Mouse (Mus musculus): Measurements from ENCODE around the gene Gabpb2. TPM values are rescaled to one million over a fixed set of nuclear protein-coding genes. Genes with fewer than 3 reads are reported as not detected.
"Not testable (repeated sequence)": the region's sequence is repeated elsewhere in the genome, so short reads cannot be mapped to it uniquely, and the experiment has no call there.

Gabpb2 gene
- polyA plus RNA-seq, 1 experiment: 30.6 TPM

GRCm38 (mm10) chr3:95140795-95141194 lies 76.9 kb downstream of the Gabpb2 start:
- Histone ChIP-seq H3K27me3 (ENCODE audit: control insufficient read depth, insufficient read depth, low read length) (no peaks in the 10 kb centered on the region), H3K27ac (ENCODE audit: insufficient read depth, low read length) (no peak overlapping the region), H3K4me3 (replicated peaks; ENCODE audit: insufficient read depth, low read depth, low read length) (no peak overlapping the region), H3K4me1 (ENCODE audit: control insufficient read depth, insufficient read depth, low read length) (no peaks in the 10 kb centered on the region; the same call in 1 of the 2 replicates)
- DNase-seq: no peak
- WGBS: 93% methylated on average over 6 of the region's 6 CpGs
- TF ChIP-seq CTCF (IDR thresholded peaks at IDR 0.05; ENCODE audit: borderline replicate concordance, insufficient read depth, low read depth, low read length) (no peak), POLR2A (IDR thresholded peaks at IDR 0.05; ENCODE audit: borderline replicate concordance, insufficient read depth, low read length) (no peak)

- no peak for DNase-seq
- Histone ChIP-seq H3K4me1 (ENCODE audit: control insufficient read depth, insufficient read depth, low read length) (peaks cover 2% of the 10 kb centered on the region; the same call in 1 of the 2 replicates), H3K4me3 (replicated peaks; ENCODE audit: insufficient read depth, low read depth, low read length) (no peak overlapping the region), H3K27me3 (ENCODE audit: control insufficient read depth, insufficient read depth, low read length) (no peaks in the 10 kb centered on the region), H3K27ac (ENCODE audit: insufficient read depth, low read length) (no peak overlapping the region)
- no peak for TF ChIP-seq CTCF (IDR thresholded peaks at IDR 0.05; ENCODE audit: borderline replicate concordance, insufficient read depth, low read depth, low read length)
- no peak for TF ChIP-seq POLR2A (IDR thresholded peaks at IDR 0.05; ENCODE audit: borderline replicate concordance, insufficient read depth, low read length)
- 63% methylated on average over 18 of the region's 18 CpGs for WGBS
These were observed 77.5 kb downstream of the Gabpb2 start for GRCm38 (mm10) chr3:95140289-95140595.

- WGBS: 73% methylated on average over 25 of the region's 25 CpGs
- H3K27ac ChIP-seq (ENCODE audit: insufficient read depth, low read length): no peak overlapping the region
- H3K4me3 ChIP-seq (replicated peaks; ENCODE audit: insufficient read depth, low read depth, low read length): no peak overlapping the region
- H3K4me1 ChIP-seq (ENCODE audit: control insufficient read depth, insufficient read depth, low read length): peaks cover 2% of the 10 kb centered on the region; the same call in 1 of the 2 replicates
- no peaks in the 10 kb centered on the region for H3K27me3 ChIP-seq (ENCODE audit: control insufficient read depth, insufficient read depth, low read length)
- TF ChIP-seq POLR2A (IDR thresholded peaks at IDR 0.05; ENCODE audit: borderline replicate concordance, insufficient read depth, low read length) (no peak), CTCF (IDR thresholded peaks at IDR 0.05; ENCODE audit: borderline replicate concordance, insufficient read depth, low read depth, low read length) (no peak)
- DNase-seq: no peak
These were observed 78.0 kb downstream of the Gabpb2 start for GRCm38 (mm10) chr3:95139586-95140288.

GRCm38 (mm10) chr3:95136336-95136735 lies 81.4 kb downstream of the Gabpb2 start:
- Histone ChIP-seq H3K27ac (ENCODE audit: insufficient read depth, low read length) (no peak overlapping the region), H3K27me3 (ENCODE audit: control insufficient read depth, insufficient read depth, low read length) (no peaks in the 10 kb centered on the region), H3K4me1 (ENCODE audit: control insufficient read depth, insufficient read depth, low read length) (peaks cover 2% of the 10 kb centered on the region; the same call in 1 of the 2 replicates), H3K4me3 (replicated peaks; ENCODE audit: insufficient read depth, low read depth, low read length) (no peak overlapping the region)
- WGBS: 93% methylated on average over 3 of the region's 3 CpGs
- no peak for DNase-seq
- no peak for TF ChIP-seq POLR2A (IDR thresholded peaks at IDR 0.05; ENCODE audit: borderline replicate concordance, insufficient read depth, low read length)
- TF ChIP-seq CTCF (IDR thresholded peaks at IDR 0.05; ENCODE audit: borderline replicate concordance, insufficient read depth, low read depth, low read length): no peak

GRCm38 (mm10) chr3:95135433-95136052 lies 82.2 kb downstream of the Gabpb2 start:
- WGBS: 75% methylated on average over 7 of the region's 7 CpGs
- DNase-seq: no peak
- Histone ChIP-seq H3K27me3 (ENCODE audit: control insufficient read depth, insufficient read depth, low read length) (no peaks in the 10 kb centered on the region), H3K27ac (ENCODE audit: insufficient read depth, low read length) (no peak overlapping the region), H3K4me1 (ENCODE audit: control insufficient read depth, insufficient read depth, low read length) (peaks cover 2% of the 10 kb centered on the region; the same call in 1 of the 2 replicates), H3K4me3 (replicated peaks; ENCODE audit: insufficient read depth, low read depth, low read length) (peak overlapping the region; percentile 13)
- TF ChIP-seq CTCF (IDR thresholded peaks at IDR 0.05; ENCODE audit: borderline replicate concordance, insufficient read depth, low read depth, low read length) (no peak), POLR2A (IDR thresholded peaks at IDR 0.05; ENCODE audit: borderline replicate concordance, insufficient read depth, low read length) (no peak)

- 18% methylated on average over 6 of the region's 6 CpGs for WGBS
These were observed 82.7 kb downstream of the Gabpb2 start for GRCm38 (mm10) chr3:95135023-95135422.

GRCm38 (mm10) chr3:95134133-95134532 lies 83.6 kb downstream of the Gabpb2 start:
- H3K27me3 ChIP-seq (ENCODE audit: control insufficient read depth, insufficient read depth, low read length); DNase-seq: not testable (repeated sequence)

More at GRCm38 (mm10) chr3:95135023-95135422, 82.7 kb downstream of the Gabpb2 start:
- TF ChIP-seq POLR2A (IDR thresholded peaks at IDR 0.05; ENCODE audit: borderline replicate concordance, insufficient read depth, low read length): no peak
- TF ChIP-seq CTCF (IDR thresholded peaks at IDR 0.05; ENCODE audit: borderline replicate concordance, insufficient read depth, low read depth, low read length): no peak
- Histone ChIP-seq H3K27ac (ENCODE audit: insufficient read depth, low read length) (no peak overlapping the region), H3K4me1 (ENCODE audit: control insufficient read depth, insufficient read depth, low read length) (peaks cover 3% of the 10 kb centered on the region; the same call in 1 of the 2 replicates), H3K4me3 (replicated peaks; ENCODE audit: insufficient read depth, low read depth, low read length) (peak overlapping the region; percentile 46), H3K27me3 (ENCODE audit: control insufficient read depth, insufficient read depth, low read length) (no peaks in the 10 kb centered on the region)
- DNase-seq: peak; percentile 39 to 49

GRCm38 (mm10) chr3:95133680-95134101 lies 84.0 kb downstream of the Gabpb2 start, which contains the start of the genes Scnm1 and Lysmd1:
TSS of gene Scnm1 (minus strand) at chr3:95134011.
TSS of gene Lysmd1 (plus strand) at chr3:95134088.
- Histone ChIP-seq H3K4me3 (replicated peaks; ENCODE audit: insufficient read depth, low read depth, low read length) (peak within 1 kb of the TSS; percentile 76), H3K27me3 (ENCODE audit: control insufficient read depth, insufficient read depth, low read length) (no peaks in the 10 kb centered on the region), H3K4me1 (ENCODE audit: control insufficient read depth, insufficient read depth, low read length) (peaks cover 16% of the 10 kb centered on the region), H3K27ac (ENCODE audit: insufficient read depth, low read length) (peak within 1 kb of the TSS; percentile 12; the same call in 1 of the 2 replicates)
- TF ChIP-seq POLR2A (IDR thresholded peaks at IDR 0.05; ENCODE audit: borderline replicate concordance, insufficient read depth, low read length) (peak; percentile 48; the same call in 1 of the 2 replicates), CTCF (IDR thresholded peaks at IDR 0.05; ENCODE audit: borderline replicate concordance, insufficient read depth, low read depth, low read length) (0 out of 2 replicates have a peak, but pooled peaks have one; percentile 5)
- peak; percentile 91 to 96 for DNase-seq
- WGBS: under 1% methylated on average over 20 of the region's 20 CpGs

More at GRCm38 (mm10) chr3:95134133-95134532, 83.6 kb downstream of the Gabpb2 start:
- H3K4me1 ChIP-seq (ENCODE audit: control insufficient read depth, insufficient read depth, low read length): peaks cover 11% of the 10 kb centered on the region
- no CpG with 5 or more reads among the region's 12 CpGs for WGBS
- not testable (repeated sequence) for H3K27ac ChIP-seq (ENCODE audit: insufficient read depth, low read length); H3K4me3 ChIP-seq (replicated peaks; ENCODE audit: insufficient read depth, low read depth, low read length)

All from cerebellum, adult 2 months (tissue).